Mouse (Mus musculus): Measurements from ENCODE around the gene A1cf.

DNA sequence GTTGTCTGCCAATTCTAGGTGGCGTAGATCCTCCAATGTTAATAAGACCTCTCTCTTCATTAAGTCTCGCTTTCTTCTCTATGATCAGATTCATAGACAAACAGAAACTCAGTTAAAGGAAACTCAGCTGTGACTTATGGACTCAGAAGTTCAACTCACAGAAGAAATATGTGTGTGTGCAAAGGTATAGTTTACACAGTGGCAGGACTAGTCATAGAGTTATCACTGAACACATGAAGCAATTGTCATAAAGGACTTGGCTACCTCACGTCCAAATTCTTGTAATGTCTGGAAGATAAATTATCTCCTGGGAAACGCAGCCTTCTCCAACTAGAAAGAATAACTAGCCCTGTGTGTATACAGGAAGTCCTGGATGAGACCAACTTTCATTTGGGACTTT, 9.4 kb downstream of the A1cf start:
- TF ChIP-seq CTCF (IDR thresholded peaks at IDR 0.05; ENCODE audit: low read depth, low read length) (no peak), POLR2A (IDR thresholded peaks at IDR 0.05; ENCODE audit: insufficient read depth, low read length) (no peak)

Data from ES-Bruce4 (cell line).